Mouse (Mus musculus) midbrain, embryonic 14.5 days (tissue): ENCODE results near the gene Duxbl3. TPM values are rescaled to one million over a fixed set of nuclear protein-coding genes. Genes with fewer than 3 reads are reported as not detected.

Source experiments
- ATAC-seq: fragments of 200-750 bp; cut with Nextera tagmentation; 2 replicates; pipeline ENCODE4 v1.8.0; 2017; ENCODE audit warnings: moderate number of reproducible peaks, moderate library complexity; ENCODE audit not compliant: low FRiP score, low TSS enrichment
- DNase-seq: peaks from one replicate; pipeline ENCODE4 v3.0.0-alpha.2; 2015
- H3K27ac ChIP-seq: fragments of 300-500 bp; sonication (generic); replicated peaks from 2 replicates; pipeline ENCODE4 v1.5.1; 2014; ENCODE audit warnings: mild to moderate bottlenecking, low read depth, low read length, moderate library complexity
- H3K27me3 ChIP-seq: fragments of 300-500 bp; sonication (generic); 2 replicates; pipeline ENCODE4 v1.6.1; 2014; ENCODE audit warnings: low read length, control low read depth, mixed read lengths; ENCODE audit not compliant: control insufficient read depth, insufficient read depth
- H3K36me3 ChIP-seq: fragments of 300-500 bp; sonication (generic); 2 replicates; pipeline ENCODE4 v1.6.1; 2014; ENCODE audit warnings: low read length, control low read depth; ENCODE audit not compliant: control insufficient read depth, insufficient read depth
- H3K4me1 ChIP-seq: fragments of 300-500 bp; sonication (generic); 2 replicates; pipeline ENCODE4 v1.6.1; 2014; ENCODE audit warnings: mild to moderate bottlenecking, antibody characterized with exemption, low read length, control low read depth; ENCODE audit not compliant: control insufficient read depth, insufficient read depth
- H3K4me2 ChIP-seq: fragments of 300-500 bp; sonication (generic); 2 replicates; pipeline ENCODE4 v1.6.1; 2014; ENCODE audit warnings: mild to moderate bottlenecking, low read length, moderate library complexity
- H3K4me3 ChIP-seq: fragments of 300-500 bp; sonication (generic); replicated peaks from 2 replicates; pipeline ENCODE4 v1.5.1; 2014; ENCODE audit warnings: low read depth, low read length
- H3K9ac ChIP-seq: fragments of 300-500 bp; sonication (generic); replicated peaks from 2 replicates; pipeline ENCODE4 v1.6.1; 2014; ENCODE audit warnings: mild to moderate bottlenecking, low read length, moderate library complexity
- H3K9me3 ChIP-seq: fragments of 300-500 bp; sonication (generic); 2 replicates; pipeline ENCODE4 v1.6.1; 2016; ENCODE audit warnings: low read length, control low read depth, mixed read lengths; ENCODE audit not compliant: control insufficient read depth
- WGBS: fragments of 180-500 bp; shearing (Covaris S2); extraction: QIAGEN DNeasy Blood & Tissue Kit; methylation state at CpG from one replicate; pipeline ENCODE4 v1.1.7; 2014; 5-methylcytosine and 5-hydroxymethylcytosine counted together
- polyA plus RNA-seq: library from polyadenylated mRNA; unstranded; fragments of >200 nt; fragmentation: Nextera tagmentation; extraction: Ambion mirVana; gene quantifications from 2 replicates; pipeline ENCODE4 v1.2.1, GENCODE M21; 2014

Duxbl3 gene
- polyA plus RNA-seq, 1 experiment from 2014 or later = 1.2 TPM

DNA sequence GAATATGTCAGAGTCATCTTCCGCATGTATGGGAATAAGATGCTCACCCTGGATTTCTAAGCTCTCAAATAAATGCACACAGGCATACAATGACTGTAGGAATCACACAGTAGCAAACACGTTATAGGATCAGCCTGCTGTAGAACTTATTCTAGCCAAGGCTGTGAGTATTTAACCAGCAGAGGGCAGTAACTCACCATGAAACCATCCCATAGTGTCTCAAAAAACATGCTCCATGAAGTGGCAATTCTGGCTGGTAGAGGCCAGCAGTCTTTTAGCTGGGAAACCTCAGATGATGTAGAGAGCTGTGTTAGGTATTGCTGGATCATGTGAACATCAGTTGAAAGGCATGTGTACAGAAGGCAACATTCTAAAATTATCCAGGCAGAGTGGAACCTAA lies 45.3 kb downstream of the Duxbl3 start:
- no peaks in the 10 kb centered on the region for H3K27me3 ChIP-seq
- H3K4me3 ChIP-seq = no peak overlapping the region
- ATAC-seq = no peak; the same call in 1 of the 2 replicates
- H3K27ac ChIP-seq = no peak overlapping the region
- H3K4me2 ChIP-seq = no peak overlapping the region
- WGBS = 39% methylated on average over 2 of the region's 2 CpGs
- peak; percentile 92 for DNase-seq
- no peaks in the 10 kb centered on the region for H3K4me1 ChIP-seq
- H3K9ac ChIP-seq = no peak overlapping the region
- H3K9me3 ChIP-seq = no peaks in the 10 kb centered on the region
- no peaks in the 10 kb centered on the region for H3K36me3 ChIP-seq

DNA sequence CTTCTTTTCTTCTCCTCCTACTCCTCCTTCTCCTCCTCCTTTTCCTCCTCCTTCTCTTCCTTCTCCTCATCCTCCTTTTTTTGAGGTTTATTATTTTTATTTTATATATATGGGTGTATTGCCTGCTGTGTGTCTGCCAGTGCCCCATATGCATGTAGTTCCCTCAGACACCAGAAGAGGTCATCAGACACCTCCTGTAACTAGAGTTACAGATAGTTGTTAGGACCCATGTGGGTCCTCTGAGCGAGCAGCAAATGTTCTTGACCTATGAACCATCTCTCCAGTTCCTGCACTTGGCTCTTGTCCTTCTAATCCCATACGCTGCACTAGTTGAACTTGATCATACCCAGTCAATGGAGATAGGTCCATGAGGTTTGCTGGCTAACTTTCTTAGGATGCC lies 48.3 kb downstream of the Duxbl3 start:
- no peak for ATAC-seq
- Histone ChIP-seq H3K27me3 (no peaks in the 10 kb centered on the region), H3K4me3 (no peak overlapping the region), H3K27ac (no peak overlapping the region), H3K9me3 (no peaks in the 10 kb centered on the region), H3K36me3 (no peaks in the 10 kb centered on the region), H3K9ac (no peak overlapping the region), H3K4me1 (no peaks in the 10 kb centered on the region), H3K4me2 (no peak overlapping the region)
- peak; percentile 54 for DNase-seq
- WGBS = 52% methylated on average over 2 of the region's 2 CpGs

DNA sequence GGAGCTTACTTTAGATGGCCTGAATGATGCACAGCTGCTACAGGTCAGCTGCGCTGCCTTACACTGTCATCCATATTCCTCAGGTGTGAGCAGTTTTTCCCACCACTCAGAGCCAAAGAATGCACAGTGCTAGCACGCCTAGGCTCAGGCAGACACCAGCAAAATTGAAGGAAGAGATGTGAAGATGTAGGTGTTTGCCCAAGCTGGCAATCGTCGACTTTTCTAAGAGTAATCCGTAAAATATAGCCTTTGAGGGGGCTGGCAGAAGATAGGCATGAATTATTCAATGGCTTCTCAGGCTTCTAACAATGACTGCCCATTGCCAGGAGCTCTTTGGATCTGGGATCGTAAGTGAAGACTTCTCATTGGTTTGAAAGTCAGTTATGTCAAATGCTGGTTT lies 51.1 kb downstream of the Duxbl3 start:
- Histone ChIP-seq H3K27me3 (no peaks in the 10 kb centered on the region), H3K9ac (no peak overlapping the region), H3K4me2 (no peak overlapping the region), H3K9me3 (no peaks in the 10 kb centered on the region), H3K4me1 (no peaks in the 10 kb centered on the region), H3K36me3 (no peaks in the 10 kb centered on the region), H3K4me3 (no peak overlapping the region), H3K27ac (no peak overlapping the region)
- DNase-seq = no peak
- no peak for ATAC-seq
- 64% methylated on average over 6 of the region's 6 CpGs for WGBS

DNA sequence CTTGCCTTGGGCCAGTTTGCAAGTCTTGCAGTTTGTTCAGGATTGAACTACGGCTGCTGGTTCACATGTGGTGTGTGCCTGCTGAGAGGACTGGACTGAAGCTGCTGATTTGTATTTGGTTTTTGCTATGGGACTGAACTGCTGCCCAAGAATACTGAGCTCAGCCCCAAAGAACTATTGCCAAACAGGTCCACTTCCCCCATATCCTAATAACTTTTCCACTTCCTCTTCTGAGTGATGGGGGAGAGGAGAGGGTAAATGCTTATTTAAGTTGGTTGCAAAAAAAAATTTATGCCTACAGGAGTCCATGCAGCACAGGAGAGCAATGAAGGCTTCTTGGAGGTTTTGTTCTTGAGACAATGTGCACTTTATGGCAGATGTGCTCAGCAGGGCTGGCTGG lies 51.7 kb downstream of the Duxbl3 start:
- H3K4me3 ChIP-seq = no peak overlapping the region
- H3K4me2 ChIP-seq = no peak overlapping the region
- no peak for ATAC-seq
- H3K27me3 ChIP-seq = no peaks in the 10 kb centered on the region
- no peaks in the 10 kb centered on the region for H3K4me1 ChIP-seq
- no peaks in the 10 kb centered on the region for H3K9me3 ChIP-seq
- no peak overlapping the region for H3K27ac ChIP-seq
- 86% methylated on average over 1 of the region's 1 CpGs for WGBS
- H3K36me3 ChIP-seq = no peaks in the 10 kb centered on the region
- no peak for DNase-seq
- H3K9ac ChIP-seq = no peak overlapping the region

DNA sequence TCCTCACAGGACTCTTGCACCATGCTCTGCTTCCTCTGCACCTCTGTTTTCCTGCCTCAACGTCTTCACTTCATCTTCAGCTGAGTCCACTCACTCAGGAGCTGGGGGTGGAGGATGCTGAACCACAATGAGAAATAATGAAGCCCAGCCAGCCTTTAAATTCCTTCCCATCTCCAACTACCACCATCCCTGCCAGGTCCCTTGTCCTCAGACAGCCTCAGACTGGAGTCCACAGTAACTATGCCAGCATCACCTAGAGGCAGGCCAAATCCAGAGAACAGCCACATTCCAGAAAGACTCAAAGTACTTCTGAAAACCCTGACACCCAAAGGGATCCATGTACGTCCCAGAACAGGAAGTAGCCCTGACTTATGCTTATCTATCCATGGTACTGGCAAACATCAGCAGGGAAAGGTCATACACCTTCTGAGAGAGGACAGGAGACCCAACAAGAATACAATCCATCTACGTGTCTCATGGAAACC lies 58.5 kb downstream of the Duxbl3 start:
- no peak for DNase-seq
- Histone ChIP-seq H3K4me1 (no peaks in the 10 kb centered on the region), H3K4me2 (no peak overlapping the region), H3K27ac (no peak overlapping the region), H3K27me3 (no peaks in the 10 kb centered on the region), H3K4me3 (no peak overlapping the region), H3K36me3 (no peaks in the 10 kb centered on the region), H3K9ac (no peak overlapping the region), H3K9me3 (no peaks in the 10 kb centered on the region)
- 75% methylated on average over 3 of the region's 3 CpGs for WGBS
- ATAC-seq = no peak

Other genes starting within 250 kb of the Duxbl3 start
- 1.8 and 3.9 TPM in 2 replicates for gene Gm9780, start 215.3 kb upstream of the Duxbl3 start, polyA plus RNA-seq
- gene Tmem254c, start 190.6 kb upstream of the Duxbl3 start, polyA plus RNA-seq = 18.3 and 29.7 TPM in 2 replicates
- not detected in 2 replicates for gene Cphx2, start 176.4 kb upstream of the Duxbl3 start, polyA plus RNA-seq
- not detected in 2 replicates for gene Cphx3, start 175.7 kb upstream of the Duxbl3 start, polyA plus RNA-seq
- gene Duxbl2, start 139.6 kb upstream of the Duxbl3 start, polyA plus RNA-seq = 0.72 and 5.5 TPM in 2 replicates
- gene Plac9b, start 75.5 kb upstream of the Duxbl3 start, polyA plus RNA-seq = 1.4 and 5.9 TPM in 2 replicates
- gene Tmem254b, start 50.9 kb upstream of the Duxbl3 start, polyA plus RNA-seq = 18.4 and 23.7 TPM in 2 replicates